Mouse (Mus musculus) CH12.LX (cell line): ENCODE data around the gene Synpo2. TPM values are rescaled to one million over a fixed set of nuclear protein-coding genes. Genes with fewer than 3 reads are reported as not detected.

Experiments
- DNase-seq: peaks from one replicate; pipeline ENCODE4 v3.0.0-alpha.2; 2013; ENCODE audit errors: extremely low read depth
- H3K27ac ChIP-seq: 2 replicates; pipeline ENCODE4 v1.5.1; 2012; ENCODE audit warnings: low read depth, mild to moderate bottlenecking, control low read depth, moderate library complexity; ENCODE audit not compliant: insufficient read depth
- H3K27me3 ChIP-seq: replicated peaks from 2 replicates; pipeline ENCODE3; 2012; ENCODE audit warnings: inconsistent platforms
- H3K36me3 ChIP-seq, 2 experiments: replicated peaks in 1 of 2; 2 replicates each; pipeline versions ENCODE3 to v1.6.1; 2012; ENCODE audit warnings: inconsistent platforms in 1 of 2, low read length in 1 of 2, mild to moderate bottlenecking in 1 of 2, mixed read lengths in 1 of 2, moderate library complexity in 1 of 2; ENCODE audit not compliant: control insufficient read depth in 1 of 2, insufficient read depth in 1 of 2
- H3K4me1 ChIP-seq, 2 experiments: 2 replicates each; pipeline ENCODE4 v1.6.1; 2012; ENCODE audit warnings: inconsistent platforms in 1 of 2, moderate library complexity in 1 of 2; ENCODE audit not compliant: insufficient read depth in 2 of 2, control insufficient read depth in 1 of 2
- H3K4me2 ChIP-seq: 2 replicates; pipeline ENCODE4 v1.6.1; 2012; ENCODE audit warnings: low read depth, mild to moderate bottlenecking, control low read depth; ENCODE audit not compliant: poor library complexity, insufficient read depth, severe bottlenecking
- H3K4me3 ChIP-seq, 3 experiments: fragments of 150-350 bp in 1 of 3; sonication (generic) in 1 of 3; replicated peaks in 1 of 3; 2 replicates each; pipeline versions ENCODE3 to v1.5.1; 2011 to 2012; ENCODE audit warnings: low read depth in 2 of 3, low read length in 2 of 3, mild to moderate bottlenecking in 2 of 3, moderate library complexity in 2 of 3, control low read depth in 1 of 3, improper control_type of control experiment in 1 of 3, inconsistent platforms in 1 of 3, mixed read lengths in 1 of 3; ENCODE audit not compliant: poor library complexity in 1 of 3
- H3K79me2 ChIP-seq: replicated peaks from 2 replicates; pipeline ENCODE4 v1.6.1; 2012; ENCODE audit warnings: mild to moderate bottlenecking, moderate library complexity; ENCODE audit not compliant: control insufficient read depth, poor library complexity, insufficient read depth, severe bottlenecking; ENCODE audit errors: extremely low read depth
- H3K9ac ChIP-seq: 2 replicates; pipeline ENCODE4 v1.6.1; 2012; ENCODE audit warnings: low read depth, mild to moderate bottlenecking, control low read depth, moderate library complexity; ENCODE audit not compliant: insufficient read depth
- H3K9me3 ChIP-seq: replicated peaks from 2 replicates; pipeline ENCODE3; 2012; ENCODE audit warnings: low read length, inconsistent platforms, mixed read lengths
- CHD1 ChIP-seq: IDR thresholded peaks from 2 replicates; pipeline ENCODE4 v1.6.1; 2012; ENCODE audit warnings: low read depth, low read length, improper control_type of control experiment, inconsistent platforms
- CTCF ChIP-seq, 2 experiments: IDR thresholded peaks in 1 of 2; conservative IDR thresholded peaks in 1 of 2; 2 replicates each; pipeline ENCODE4 v1.5.1; 2011 to 2012; ENCODE audit warnings: low read depth in 2 of 2, low read length in 2 of 2, improper control_type of control experiment in 1 of 2, inconsistent platforms in 1 of 2, mild to moderate bottlenecking in 1 of 2, moderate library complexity in 1 of 2
- ELF1 ChIP-seq: IDR thresholded peaks from 2 replicates; pipeline ENCODE4 v1.6.1; 2014; ENCODE audit warnings: low read depth, mild to moderate bottlenecking, inconsistent platforms, low read length, improper control_type of control experiment
- EP300 ChIP-seq: IDR thresholded peaks from 2 replicates; pipeline ENCODE4 v1.6.1; 2011; ENCODE audit warnings: low read length, improper control_type of control experiment
- ETS1 ChIP-seq: conservative IDR thresholded peaks from 2 replicates; pipeline ENCODE4 v1.6.1; 2012; ENCODE audit warnings: low read depth, mild to moderate bottlenecking, inconsistent platforms, low read length, improper control_type of control experiment, moderate library complexity
- GABPA ChIP-seq: IDR thresholded peaks from 2 replicates; pipeline ENCODE4 v1.6.1; 2012; ENCODE audit warnings: low read depth, low read length, improper control_type of control experiment, inconsistent platforms; ENCODE audit not compliant: insufficient replicate concordance
- IRF4 ChIP-seq: IDR thresholded peaks from 2 replicates; pipeline ENCODE4 v1.6.1; 2014; ENCODE audit warnings: low read depth, mild to moderate bottlenecking, inconsistent platforms, low read length, improper control_type of control experiment
- JUN ChIP-seq: IDR thresholded peaks from 2 replicates; pipeline ENCODE4 v1.6.1; 2011; ENCODE audit warnings: low read depth, mild to moderate bottlenecking, low read length, improper control_type of control experiment, moderate library complexity; ENCODE audit not compliant: insufficient read depth
- KAT2A ChIP-seq: IDR thresholded peaks from 2 replicates; pipeline ENCODE4 v1.6.1; 2012; ENCODE audit warnings: low read length, improper control_type of control experiment, inconsistent platforms; ENCODE audit not compliant: insufficient replicate concordance
- MAX ChIP-seq: IDR thresholded peaks from 2 replicates; pipeline ENCODE4 v1.6.1; 2011; ENCODE audit warnings: low read length, improper control_type of control experiment
- MAZ ChIP-seq: IDR thresholded peaks from 2 replicates; pipeline ENCODE4 v1.6.1; 2012; ENCODE audit warnings: low read depth, mild to moderate bottlenecking, inconsistent platforms, low read length, improper control_type of control experiment, moderate library complexity
- MXI1 ChIP-seq: IDR thresholded peaks from 2 replicates; pipeline ENCODE4 v1.6.1; 2011; ENCODE audit warnings: mild to moderate bottlenecking, low read depth, low read length, improper control_type of control experiment
- MYC ChIP-seq: IDR thresholded peaks from 2 replicates; pipeline ENCODE4 v1.6.1; 2011; ENCODE audit warnings: low read depth, mild to moderate bottlenecking, improper control_type of control experiment, low read length
- NELFE ChIP-seq: IDR thresholded peaks from 2 replicates; pipeline ENCODE4 v1.6.1; 2011; ENCODE audit warnings: low read depth, low read length, improper control_type of control experiment
- PAX5 ChIP-seq: IDR thresholded peaks from 2 replicates; pipeline ENCODE4 v1.6.1; 2012; ENCODE audit warnings: low read length, inconsistent platforms, mixed read lengths
- RAD21 ChIP-seq: IDR thresholded peaks from 2 replicates; pipeline ENCODE4 v1.6.1; 2011; ENCODE audit warnings: low read depth, mild to moderate bottlenecking, low read length, improper control_type of control experiment, moderate library complexity
- RCOR1 ChIP-seq: conservative IDR thresholded peaks from 2 replicates; pipeline ENCODE4 v1.6.1; 2012; ENCODE audit warnings: low read depth, mild to moderate bottlenecking, inconsistent platforms, low read length, improper control_type of control experiment
- SIN3A ChIP-seq: IDR thresholded peaks from 2 replicates; pipeline ENCODE4 v1.6.1; 2012; ENCODE audit warnings: low read length, improper control_type of control experiment, inconsistent platforms
- SMC3 ChIP-seq: IDR thresholded peaks from 2 replicates; pipeline ENCODE4 v1.6.1; 2011; ENCODE audit warnings: low read depth, low read length, improper control_type of control experiment
- TBP ChIP-seq: conservative IDR thresholded peaks from 2 replicates; pipeline ENCODE4 v1.6.1; 2011; ENCODE audit warnings: low read depth, low read length, improper control_type of control experiment
- TCF12 ChIP-seq: IDR thresholded peaks from 2 replicates; pipeline ENCODE4 v1.6.1; 2014; ENCODE audit warnings: low read depth, mild to moderate bottlenecking, inconsistent platforms, low read length, improper control_type of control experiment
- UBTF ChIP-seq: IDR thresholded peaks from 2 replicates; pipeline ENCODE4 v1.6.1; 2012; ENCODE audit warnings: low read depth, mild to moderate bottlenecking, inconsistent platforms, low read length, improper control_type of control experiment, moderate library complexity
- USF2 ChIP-seq: conservative IDR thresholded peaks from 2 replicates; pipeline ENCODE4 v1.6.1; 2011; ENCODE audit warnings: low read depth, low read length, improper control_type of control experiment
- ZMIZ1 ChIP-seq: IDR thresholded peaks from 2 replicates; pipeline ENCODE4 v1.6.1; 2012; ENCODE audit warnings: low read depth, mild to moderate bottlenecking, inconsistent platforms, low read length, improper control_type of control experiment
- ZNF384 ChIP-seq: IDR thresholded peaks from 2 replicates; pipeline ENCODE4 v1.6.1; 2012; ENCODE audit warnings: low read depth, low read length, improper control_type of control experiment, inconsistent platforms
- dilution Hi-C: fragments of 300-500 bp; cut with MboI; formaldehyde crosslinking; loops from 2 replicates; pipeline ENCODE4 v1.14.3; 2020; ENCODE audit warnings: low sequenced_read_pairs; ENCODE audit not compliant: extremely low pct_unique_long_range_greater_than_20kb, extremely low pct_ligation_motif_present
- in situ Hi-C: fragments of 300-500 bp; cut with MboI; formaldehyde crosslinking; loops from 3 replicates; pipeline ENCODE4 v1.14.3; 2019; ENCODE audit warnings: low sequenced_read_pairs, low pct_ligation_motif_present, low pct_unique_long_range_greater_than_20kb, mixed read lengths
- polyA plus RNA-seq: library from polyadenylated mRNA; unstranded; fragments of >175 nt; gene quantifications from 2 replicates; pipeline ENCODE4 v1.2.1, GENCODE M21; 2012; ENCODE audit warnings: low read depth; ENCODE audit not compliant: insufficient read length
- total RNA-seq, 2 experiments: library from RNA; depleted of rRNA; stranded (reverse); fragments of 300-350 nt in 1 of 2; fragments of >200 nt in 1 of 2; gene quantifications; 2 replicates each; pipeline ENCODE4 v1.2.3; 2012 to 2014

Synpo2 gene
- total and polyA plus RNA-seq, 3 experiments, result 0.13 to 1.1 (median 0.13) TPM

DNA sequence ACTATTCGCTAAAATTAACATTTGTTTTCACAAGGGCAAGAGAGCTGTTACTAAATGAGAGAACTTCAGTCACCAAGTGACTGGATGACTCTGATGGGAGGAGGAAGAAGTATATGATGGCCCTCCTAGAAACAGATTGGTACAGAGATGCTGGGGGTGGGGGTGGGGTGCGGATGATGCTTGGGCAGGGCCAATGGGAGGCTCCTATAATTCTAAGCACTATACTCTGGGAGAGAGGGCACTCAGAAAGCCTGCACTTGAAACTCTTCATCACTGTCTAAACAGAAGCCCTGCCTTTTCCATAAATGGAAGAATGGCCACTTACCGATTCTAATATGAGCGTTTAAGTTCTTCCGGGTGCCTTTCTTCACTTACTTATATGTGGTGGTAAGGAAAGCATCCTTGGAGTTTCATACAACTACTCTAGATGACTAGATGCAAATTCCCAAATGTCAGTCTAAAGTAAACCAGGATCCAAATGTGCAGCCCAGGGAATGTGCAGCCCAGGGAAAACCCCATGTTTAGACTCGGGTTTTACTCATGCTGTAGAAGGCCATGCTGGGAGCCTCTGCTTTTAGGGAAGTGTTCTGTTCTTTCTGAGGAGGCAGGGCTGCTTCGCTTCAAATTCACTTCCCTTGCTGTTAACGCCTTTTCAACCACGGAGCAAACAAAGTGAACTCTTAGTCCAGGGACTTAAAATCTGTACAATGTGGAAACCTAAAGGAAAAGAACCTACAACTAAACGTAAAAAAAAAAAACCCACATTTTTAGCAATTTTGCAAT is 86.4 kb downstream of the Synpo2 start:
- in situ Hi-C loops, result loop anchor here (10.0 kb wide), 1 partner anchor 215 kb away; no protein-coding TSS in a partner anchor
- Histone ChIP-seq H3K36me3 (no peaks in the 10 kb centered on the region), H3K4me2 (no peak overlapping the region), H3K9ac (no peak overlapping the region), H3K79me2 (no peaks in the 10 kb centered on the region), H3K9me3 (no peaks in the 10 kb centered on the region), H3K4me3 (no peak overlapping the region), H3K27me3 (no peaks in the 10 kb centered on the region), H3K4me1 (peaks cover 3 to 21% of the 10 kb centered on the region in 2 experiments; a peak in 3 of 4 replicates), H3K27ac (no peak overlapping the region)
- no peak for TF ChIP-seq SIN3A
- no peak for TF ChIP-seq MYC
- TF ChIP-seq MAX, result no peak
- no peak for TF ChIP-seq GABPA
- no peak for TF ChIP-seq PAX5
- no peak for TF ChIP-seq NELFE
- no peak for TF ChIP-seq CHD1
- TF ChIP-seq CTCF (conservative IDR thresholded peaks at IDR 0.05 in 1 of 2, IDR thresholded peaks at IDR 0.05 in 1 of 2; ENCODE audit: low read depth in 2 of 2, low read length in 2 of 2), result no peak
- no peak for TF ChIP-seq JUN
- no peak for TF ChIP-seq SMC3
- no peak for TF ChIP-seq ZMIZ1
- no peak for TF ChIP-seq UBTF
- TF ChIP-seq KAT2A, result no peak
- no peak for TF ChIP-seq ZNF384
- TF ChIP-seq ELF1, result no peak
- no peak for TF ChIP-seq RCOR1
- TF ChIP-seq TCF12, result no peak
- DNase-seq, result no peak
- dilution Hi-C loops, result no loop called here

DNA sequence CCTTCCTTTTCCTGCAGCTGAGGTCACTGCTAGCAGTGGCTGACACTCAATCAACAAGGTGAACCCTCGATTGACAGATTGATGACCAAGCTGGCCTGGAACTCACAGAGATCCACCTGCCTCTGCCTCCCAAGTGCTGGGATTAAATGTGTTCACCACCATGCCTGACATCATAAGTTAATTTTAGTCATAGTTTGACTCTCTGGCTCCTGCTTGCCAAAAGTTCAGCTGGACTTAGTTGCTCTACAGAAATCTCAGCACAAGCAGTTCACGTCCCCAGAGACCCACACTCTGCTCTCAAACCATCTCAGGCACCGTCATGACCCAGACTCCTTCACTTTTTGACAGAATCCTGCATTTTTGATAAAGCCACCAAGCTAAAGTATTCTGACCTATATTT is 87.3 kb downstream of the Synpo2 start:
- peaks cover 3 to 22% of the 10 kb centered on the region in 2 experiments; a peak in 3 of 4 replicates for H3K4me1 ChIP-seq
- no peaks in the 10 kb centered on the region for H3K9me3 ChIP-seq
- no peaks in the 10 kb centered on the region for H3K79me2 ChIP-seq
- TF ChIP-seq GABPA (no peak), TCF12 (no peak), CHD1 (no peak), MXI1 (no peak), USF2 (no peak), PAX5 (no peak), NELFE (no peak), SMC3 (no peak), TBP (no peak), ETS1 (no peak), ELF1 (no peak), EP300 (no peak), MAZ (no peak), RAD21 (no peak), IRF4 (no peak)
- no peaks in the 10 kb centered on the region for H3K36me3 ChIP-seq
- no peak overlapping the region for H3K4me3 ChIP-seq
- no peak for DNase-seq
- in situ Hi-C loops, result no loop called here
- H3K9ac ChIP-seq, result no peak overlapping the region
- H3K27me3 ChIP-seq, result no peaks in the 10 kb centered on the region
- no peak overlapping the region for H3K4me2 ChIP-seq
- dilution Hi-C loops, result no loop called here
- H3K27ac ChIP-seq, result no peak overlapping the region
